Mouse (Mus musculus): ENCODE measurements around the gene Mlx.

DNA sequence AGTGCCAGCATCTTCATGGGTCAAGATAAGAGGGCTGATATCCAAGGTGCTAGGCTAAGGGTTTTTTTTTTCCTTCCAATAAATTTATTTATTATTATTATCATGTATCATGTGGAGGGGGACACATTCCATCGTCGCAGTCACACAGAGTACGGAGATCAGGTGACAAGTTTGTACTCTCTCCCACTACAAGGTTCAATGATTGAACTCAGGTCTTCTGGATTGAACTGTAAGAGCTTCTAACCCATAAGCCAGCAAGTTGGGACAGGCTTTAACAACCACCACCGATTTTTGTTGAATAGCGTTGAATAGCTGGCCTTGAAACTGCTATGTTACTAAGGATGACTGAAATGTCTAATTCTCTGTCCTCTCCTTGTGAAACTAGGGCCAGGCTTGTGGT, 6.7 kb upstream of the Mlx start:
- TF ChIP-seq HCFC1 (IDR thresholded peaks at IDR 0.05; ENCODE audit: borderline replicate concordance, insufficient read depth, low read length) (no peak), CHD2 (IDR thresholded peaks at IDR 0.05; ENCODE audit: low read depth, low read length) (no peak), ZNF384 (IDR thresholded peaks at IDR 0.05; ENCODE audit: low read depth, low read length) (no peak), ZC3H11A (IDR thresholded peaks at IDR 0.05; ENCODE audit: borderline replicate concordance, low read depth, low read length) (no peak), MAFK (IDR thresholded peaks at IDR 0.05; ENCODE audit: insufficient read depth, low read depth, low read length) (no peak)
